Mouse (Mus musculus): ENCODE results near the gene Cttnbp2nl.

Gene Cttnbp2nl

GRCm38 (mm10) chr3:104965070-104965855 is 87.7 kb downstream of the Cttnbp2nl start:
- DNase-seq (ENCODE audit: low spot score in 2 of 2) = no peak

DNA sequence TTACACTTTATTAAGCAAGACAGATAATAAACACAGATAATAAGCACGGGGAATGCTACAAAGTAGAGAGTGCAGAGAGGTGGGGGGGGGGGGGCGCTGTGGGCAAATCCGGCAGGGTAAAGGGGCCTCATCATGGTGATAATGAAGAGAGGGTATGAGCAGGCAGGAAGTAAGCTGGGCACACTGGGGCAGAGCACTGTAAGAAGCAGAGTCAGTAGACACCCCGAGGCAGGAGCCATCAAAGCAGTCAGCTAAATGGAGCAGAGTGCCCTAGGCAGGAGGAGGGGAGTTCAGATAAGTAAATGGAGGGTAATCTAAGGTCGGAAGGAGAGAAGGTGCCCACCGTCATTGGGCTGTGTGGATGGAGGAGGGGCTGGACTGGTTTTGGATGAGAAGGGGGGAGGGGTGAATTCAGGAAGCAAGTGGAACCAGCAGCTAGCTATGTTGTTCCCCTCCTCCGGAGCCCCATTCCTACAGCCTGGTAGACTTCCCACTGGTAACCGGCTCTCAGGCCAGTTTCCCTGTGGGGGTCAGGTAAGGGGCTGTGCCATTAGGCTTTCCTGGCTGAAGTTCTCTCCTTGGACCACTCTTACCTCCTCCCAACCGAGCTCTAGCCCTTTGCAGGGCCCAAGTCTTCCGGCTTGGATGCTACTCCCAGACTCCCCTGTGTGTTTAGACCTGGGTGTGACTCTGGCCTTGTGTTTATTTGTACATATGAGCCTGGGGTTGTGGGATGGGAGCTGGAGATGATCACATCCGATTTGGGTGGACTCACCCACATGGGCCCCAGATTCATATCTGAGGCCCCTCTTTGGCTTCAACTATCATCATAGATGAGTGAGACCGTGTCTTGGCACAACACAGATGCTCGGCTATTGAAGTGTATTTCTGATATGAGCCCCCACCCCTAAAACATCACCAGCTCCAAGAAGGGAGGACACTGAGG is 89.3 kb downstream of the Cttnbp2nl start:
- no peak for DNase-seq (ENCODE audit: low spot score in 2 of 2)

- no peak for DNase-seq (ENCODE audit: low spot score in 2 of 2)
These were observed 90.1 kb downstream of the Cttnbp2nl start for GRCm38 (mm10) chr3:104962866-104963265.

DNA sequence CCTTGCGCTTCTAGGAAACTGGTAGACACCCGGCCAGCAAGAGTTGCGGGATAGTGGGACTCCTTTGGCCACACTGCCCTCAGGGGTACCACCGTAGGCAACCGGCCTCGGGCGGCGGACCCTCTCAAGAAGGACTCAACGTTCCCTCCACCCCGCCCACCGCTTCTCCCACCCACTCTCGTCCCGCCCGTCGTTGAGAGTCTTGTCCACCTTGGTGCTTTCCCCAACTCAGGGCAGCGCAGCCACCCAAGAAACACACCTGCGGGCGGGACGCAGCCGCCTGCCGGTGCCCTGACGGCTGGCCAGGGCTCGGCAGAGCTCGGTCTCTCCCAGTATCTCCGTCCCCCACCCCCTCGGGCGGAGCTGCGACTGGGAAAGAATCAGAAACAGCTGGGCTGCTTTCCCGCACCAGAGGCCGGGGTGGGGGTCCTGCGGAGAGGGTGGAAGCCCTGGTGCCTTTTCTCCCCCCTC is 90.8 kb downstream of the Cttnbp2nl start:
- DNase-seq (ENCODE audit: low spot score in 2 of 2) = no peak

GRCm38 (mm10) chr3:104961066-104962059 is 91.6 kb downstream of the Cttnbp2nl start, which contains the start of gene Wnt2b:
TSS of gene Wnt2b (minus strand) at chr3:104961921.
- no peak for DNase-seq (ENCODE audit: low spot score in 2 of 2)

GRCm38 (mm10) chr3:104960026-104961000 is 92.6 kb downstream of the Cttnbp2nl start:
- DNase-seq (ENCODE audit: low spot score in 2 of 2) = no peak

DNA sequence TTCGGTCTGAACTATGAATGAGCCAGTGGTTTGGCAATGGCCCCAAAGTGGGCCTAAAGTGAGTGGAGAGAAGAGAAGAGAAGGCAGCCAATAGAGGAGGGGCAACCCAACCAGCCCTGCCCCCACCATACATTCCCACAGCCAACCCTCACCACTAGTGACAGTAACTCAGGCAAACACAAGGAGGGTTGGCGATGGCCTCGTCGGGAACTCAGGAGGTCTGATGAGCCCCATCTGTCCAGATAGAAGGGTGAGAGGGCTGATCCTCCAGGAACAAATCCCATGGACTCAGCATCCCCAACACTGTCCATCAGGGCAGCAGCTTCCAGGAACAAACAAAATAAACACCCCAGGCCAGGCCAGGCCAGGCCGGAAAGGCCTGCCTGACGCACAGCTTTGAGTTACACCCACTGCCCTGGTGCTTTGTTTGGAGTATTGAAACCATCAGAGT is 96.8 kb downstream of the Cttnbp2nl start:
- DNase-seq (ENCODE audit: low spot score in 2 of 2) = no peak

DNA sequence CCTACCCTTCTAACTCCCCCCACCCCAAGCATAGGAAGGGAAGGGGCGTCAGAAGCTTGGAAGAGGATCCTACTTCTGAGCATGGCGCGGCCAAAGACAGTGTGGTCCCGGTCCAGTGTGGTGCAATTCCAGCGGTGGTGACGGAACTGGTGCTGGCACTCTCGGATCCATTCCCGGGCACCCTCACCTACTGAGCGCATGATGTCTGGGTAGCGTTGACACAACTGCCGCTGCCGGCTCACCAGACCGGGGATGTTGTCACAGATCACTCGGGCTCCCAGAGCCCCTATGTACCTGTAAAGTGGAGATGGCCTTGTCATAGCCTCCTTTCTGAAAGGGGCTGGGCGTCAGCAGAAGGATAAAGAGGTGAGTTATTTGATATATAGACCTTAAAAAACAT is 98.4 kb downstream of the Cttnbp2nl start:
- DNase-seq (ENCODE audit: low spot score in 2 of 2) = no peak

DNA sequence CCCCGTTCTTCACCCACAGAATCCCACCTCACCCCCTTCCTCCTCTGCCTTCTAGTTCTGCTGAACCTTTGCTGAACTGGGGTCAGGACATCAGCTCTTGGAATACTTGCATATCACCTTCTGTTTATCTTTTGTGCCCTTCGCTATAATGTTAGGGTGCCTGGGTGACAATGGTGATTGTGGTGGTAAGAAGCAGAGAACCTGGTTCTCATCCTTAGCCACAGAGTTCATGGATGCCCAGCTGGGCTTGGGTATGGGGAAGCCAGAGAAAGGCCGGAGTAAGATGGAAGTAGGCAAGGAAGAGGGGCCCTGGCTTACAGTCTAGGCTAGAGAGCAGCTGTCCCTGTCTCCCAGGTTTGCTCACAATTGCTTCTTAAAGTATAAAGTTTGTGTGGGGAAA is 98.8 kb downstream of the Cttnbp2nl start:
- no peak for DNase-seq (ENCODE audit: low spot score in 2 of 2)

- DNase-seq (ENCODE audit: low spot score in 2 of 2) = no peak
These were observed 99.9 kb downstream of the Cttnbp2nl start for GRCm38 (mm10) chr3:104952891-104953670.

Measured in cerebellum, postnatal 4 days (tissue).